Mouse (Mus musculus) C2C12 (cell line): ENCODE data around the gene Zfp804a. TPM values are rescaled to one million over a fixed set of nuclear protein-coding genes. Genes with fewer than 3 reads are reported as not detected.

Experiments
- H3K27me3 ChIP-seq: one replicate; pipeline ENCODE4 v1.6.1; 2011; ENCODE audit not compliant: control insufficient read depth, insufficient read depth, insufficient read length
- H3K36me3 ChIP-seq: one replicate; pipeline ENCODE4 v1.6.1; 2011; ENCODE audit not compliant: control insufficient read depth, insufficient read depth
- H3K4me3 ChIP-seq: one replicate; pipeline ENCODE4 v1.5.1; 2011; ENCODE audit warnings: mild to moderate bottlenecking, control low read depth; ENCODE audit not compliant: poor library complexity, insufficient read depth, severe bottlenecking
- H3K79me2 ChIP-seq: one replicate; pipeline ENCODE4 v1.6.1; 2011; ENCODE audit not compliant: control insufficient read depth, insufficient read depth
- H3K79me3 ChIP-seq: one replicate; pipeline ENCODE4 v1.6.1; 2011; ENCODE audit warnings: low read depth, control low read depth
- H3ac ChIP-seq: one replicate; pipeline ENCODE3; 2011; ENCODE audit warnings: low read depth; ENCODE audit not compliant: control insufficient read depth, insufficient read length
- CEBPB ChIP-seq: IDR thresholded peaks from one replicate; pipeline ENCODE4 v1.6.1; 2011; ENCODE audit warnings: low read depth, mild to moderate bottlenecking, control low read depth, moderate library complexity
- CTCF ChIP-seq: IDR thresholded peaks from one replicate; pipeline ENCODE4 v1.5.1; 2011; ENCODE audit not compliant: control insufficient read depth, insufficient read depth, insufficient read length
- FOSL1 ChIP-seq: IDR thresholded peaks from one replicate; pipeline ENCODE4 v1.8.0; 2011; ENCODE audit warnings: mild to moderate bottlenecking, low read length; ENCODE audit not compliant: poor library complexity, insufficient read depth, severe bottlenecking
- MAX ChIP-seq: IDR thresholded peaks from one replicate; pipeline ENCODE4 v1.6.1; 2011; ENCODE audit warnings: mild to moderate bottlenecking, control low read depth
- MYOD1 ChIP-seq: IDR thresholded peaks from one replicate; pipeline ENCODE4 v1.6.1; 2011; ENCODE audit warnings: low read depth; ENCODE audit not compliant: control insufficient read depth, insufficient read length
- MYOG ChIP-seq: IDR thresholded peaks from one replicate; pipeline ENCODE4 v1.6.1; 2011; ENCODE audit not compliant: control insufficient read depth, insufficient read length; ENCODE audit errors: extremely low read depth
- USF1 ChIP-seq: IDR thresholded peaks from one replicate; pipeline ENCODE4 v1.6.1; 2011; ENCODE audit warnings: low read depth, mild to moderate bottlenecking, control low read depth, moderate library complexity
- polyA plus RNA-seq: library from polyadenylated mRNA; unstranded; fragments of >200 nt; fragmentation: generic; extraction: Trizol; gene quantifications from one replicate; pipeline ENCODE4 v1.2.1, GENCODE M21; 2012; ENCODE audit warnings: missing spikeins

Zfp804a gene
- polyA plus RNA-seq, 1 experiment: 0.01 TPM

DNA sequence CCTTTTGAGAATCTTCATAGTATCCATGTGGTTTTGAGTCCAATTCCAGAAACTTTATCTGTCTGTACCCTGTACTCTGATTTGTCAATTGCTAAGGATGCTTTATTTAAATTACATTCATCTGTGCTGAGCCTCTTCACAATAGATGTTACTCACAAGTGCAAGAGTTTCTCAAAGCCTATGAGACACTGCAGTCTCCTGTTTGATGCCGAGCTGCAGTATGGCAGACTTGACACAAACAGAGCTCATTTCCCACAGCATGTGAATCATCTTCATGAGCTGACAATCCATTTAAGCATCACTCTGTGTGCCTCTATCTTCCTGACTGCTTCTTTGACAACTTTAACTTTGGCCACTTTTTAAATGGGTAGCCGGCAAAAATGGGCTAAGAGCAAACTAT lies 60.6 kb downstream of the Zfp804a start:
- Histone ChIP-seq H3K36me3 (no peaks in the 10 kb centered on the region), H3K79me3 (no peaks in the 10 kb centered on the region), H3K27me3 (no peaks in the 10 kb centered on the region), H3ac (no peak overlapping the region), H3K79me2 (no peaks in the 10 kb centered on the region), H3K4me3 (no peak overlapping the region)
- TF ChIP-seq CEBPB: no peak
- no peak for TF ChIP-seq CTCF
- TF ChIP-seq MYOD1: no peak
- TF ChIP-seq MAX: no peak
- no peak for TF ChIP-seq FOSL1
- no peak for TF ChIP-seq USF1
- no peak for TF ChIP-seq MYOG

DNA sequence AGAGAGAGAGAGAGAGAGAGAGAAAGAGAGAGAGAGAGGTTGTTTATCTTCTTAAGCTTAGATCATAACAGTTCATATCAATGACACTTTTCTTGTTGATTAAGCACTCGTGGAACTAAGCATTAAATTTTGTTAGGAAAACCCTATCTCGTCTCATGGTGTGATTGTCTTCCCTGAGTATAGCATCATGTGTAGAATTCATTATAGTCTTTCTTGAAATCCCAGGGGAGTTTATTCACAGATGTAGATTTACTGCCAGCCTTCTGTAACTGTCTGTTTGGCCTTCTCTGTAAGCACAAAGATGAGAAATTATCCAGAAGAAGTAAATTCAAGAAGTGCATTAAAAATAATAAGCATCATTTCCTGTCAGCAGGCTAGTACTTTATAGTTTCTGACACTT lies 66.6 kb downstream of the Zfp804a start:
- TF ChIP-seq MYOD1: no peak
- TF ChIP-seq MYOG: no peak
- no peak for TF ChIP-seq CEBPB
- TF ChIP-seq MAX: no peak
- TF ChIP-seq FOSL1: no peak
- TF ChIP-seq USF1: no peak
- no peak for TF ChIP-seq CTCF
- H3K79me2 ChIP-seq: no peaks in the 10 kb centered on the region

DNA sequence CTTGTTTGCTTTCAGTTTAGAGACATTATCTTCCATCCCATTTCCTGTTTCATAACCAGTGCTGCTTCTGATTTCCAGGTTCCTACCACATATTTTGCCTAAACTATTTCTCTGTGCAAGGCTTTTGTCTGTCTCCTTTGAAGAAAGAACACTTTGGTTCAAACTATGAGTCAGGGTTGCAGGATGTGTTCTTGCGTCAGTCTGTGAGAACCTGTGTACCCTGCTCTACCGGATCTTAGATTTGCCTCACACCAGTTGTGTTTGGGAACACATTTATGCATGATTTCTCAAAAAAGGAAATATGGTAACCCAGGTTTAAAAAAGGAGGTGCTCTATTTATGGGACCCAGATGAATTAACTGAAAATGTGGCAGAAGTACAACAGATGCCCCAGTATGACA lies 125.7 kb downstream of the Zfp804a start:
- no peaks in the 10 kb centered on the region for H3K79me2 ChIP-seq
- no peak for TF ChIP-seq MYOD1
- no peak for TF ChIP-seq MYOG
- no peak for TF ChIP-seq MAX
- TF ChIP-seq FOSL1: no peak
- TF ChIP-seq USF1: no peak
- TF ChIP-seq CEBPB: no peak
- no peaks in the 10 kb centered on the region for H3K27me3 ChIP-seq
- H3K79me3 ChIP-seq: no peaks in the 10 kb centered on the region
- no peak overlapping the region for H3ac ChIP-seq
- H3K4me3 ChIP-seq: no peak overlapping the region
- no peaks in the 10 kb centered on the region for H3K36me3 ChIP-seq

More for the DNA sequence above, 66.6 kb downstream of the Zfp804a start:
- no peaks in the 10 kb centered on the region for H3K79me3 ChIP-seq
- H3K4me3 ChIP-seq: no peak overlapping the region
- no peak overlapping the region for H3ac ChIP-seq
- H3K36me3 ChIP-seq: no peaks in the 10 kb centered on the region
- H3K27me3 ChIP-seq: no peaks in the 10 kb centered on the region

DNA sequence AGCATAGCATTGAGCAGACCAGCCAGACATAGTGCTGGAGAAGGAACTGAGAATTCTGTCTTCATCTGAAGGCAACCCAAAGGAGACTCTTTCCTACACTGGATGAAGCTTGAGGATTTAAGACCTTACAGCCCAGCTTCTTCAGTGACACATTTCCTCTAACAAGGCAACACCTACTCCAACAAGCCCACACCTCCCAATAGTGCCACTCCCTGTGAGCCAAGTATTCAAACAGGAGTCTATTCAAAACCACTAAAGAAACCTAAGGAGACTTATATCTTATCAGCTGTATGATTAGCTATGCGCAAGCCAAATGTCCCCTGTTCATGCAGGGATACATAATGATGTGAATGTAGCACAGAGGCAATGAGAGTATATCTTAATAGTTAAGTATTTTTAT lies 128.0 kb downstream of the Zfp804a start:
- TF ChIP-seq MAX (no peak), CEBPB (no peak), MYOG (no peak), FOSL1 (no peak), CTCF (no peak), USF1 (no peak), MYOD1 (no peak)
- no peaks in the 10 kb centered on the region for H3K27me3 ChIP-seq
- no peaks in the 10 kb centered on the region for H3K79me3 ChIP-seq
- no peak overlapping the region for H3ac ChIP-seq
- no peak overlapping the region for H3K4me3 ChIP-seq
- H3K79me2 ChIP-seq: no peaks in the 10 kb centered on the region
- no peaks in the 10 kb centered on the region for H3K36me3 ChIP-seq

DNA sequence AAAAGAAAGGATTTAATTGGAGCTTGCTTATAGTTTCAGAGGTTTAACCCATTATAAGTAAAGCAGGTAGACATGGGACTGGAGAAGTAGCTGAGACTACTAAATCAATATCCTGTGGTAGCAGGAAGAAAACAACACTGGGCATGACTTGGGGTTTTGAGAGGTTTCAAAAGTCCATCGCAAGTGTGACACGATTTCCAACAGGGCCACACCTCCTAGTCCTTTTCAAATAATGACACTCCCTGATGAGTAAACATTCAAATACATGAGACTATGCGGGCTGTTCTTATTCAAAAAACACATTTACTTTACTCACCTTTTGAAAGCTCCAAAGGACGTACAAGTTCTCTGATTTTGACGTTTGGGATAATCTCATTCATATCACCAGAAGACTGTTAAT lies 146.9 kb downstream of the Zfp804a start:
- H3ac ChIP-seq: no peak overlapping the region
- TF ChIP-seq USF1 (no peak), MYOG (no peak), MYOD1 (no peak), CTCF (no peak), CEBPB (no peak), FOSL1 (no peak), MAX (no peak)
- H3K79me2 ChIP-seq: no peaks in the 10 kb centered on the region
- no peak overlapping the region for H3K4me3 ChIP-seq
- no peaks in the 10 kb centered on the region for H3K36me3 ChIP-seq
- no peaks in the 10 kb centered on the region for H3K27me3 ChIP-seq
- H3K79me3 ChIP-seq: no peaks in the 10 kb centered on the region

DNA sequence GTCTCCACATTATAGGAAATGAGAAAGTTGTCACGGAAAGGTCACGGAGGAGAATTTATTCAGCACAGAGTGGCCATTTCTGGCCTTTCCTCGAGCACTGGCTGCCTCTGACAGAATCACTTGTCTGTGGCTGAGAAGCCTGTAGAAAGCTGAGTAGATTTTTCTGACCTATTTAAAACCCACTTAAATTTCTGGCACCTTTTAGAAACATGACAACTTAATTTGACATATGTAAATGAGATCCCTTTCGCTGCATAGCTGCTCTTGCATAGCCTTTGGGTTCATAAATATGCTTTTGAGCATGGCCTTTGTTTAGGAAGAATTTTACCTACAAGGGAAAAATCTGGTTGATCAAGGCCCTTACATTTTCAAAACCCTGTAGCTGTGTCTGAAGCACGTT lies 147.6 kb downstream of the Zfp804a start:
- no peaks in the 10 kb centered on the region for H3K27me3 ChIP-seq
- H3ac ChIP-seq: no peak overlapping the region
- no peaks in the 10 kb centered on the region for H3K79me2 ChIP-seq
- no peak overlapping the region for H3K4me3 ChIP-seq
- TF ChIP-seq FOSL1 (no peak), MAX (no peak), CTCF (no peak), CEBPB (no peak), MYOD1 (no peak), USF1 (no peak), MYOG (no peak)
- no peaks in the 10 kb centered on the region for H3K36me3 ChIP-seq
- H3K79me3 ChIP-seq: no peaks in the 10 kb centered on the region
